Mouse (Mus musculus) CH12.LX (cell line): ENCODE data around the gene Slc19a2.

Experiments
- CTCF ChIP-seq, 2 experiments: IDR thresholded peaks in 1 of 2; conservative IDR thresholded peaks in 1 of 2; 2 replicates each; pipeline ENCODE4 v1.5.1; 2011 to 2012; ENCODE audit warnings: low read depth in 2 of 2, low read length in 2 of 2, improper control_type of control experiment in 1 of 2, inconsistent platforms in 1 of 2, mild to moderate bottlenecking in 1 of 2, moderate library complexity in 1 of 2
- E2F4 ChIP-seq: IDR thresholded peaks from 2 replicates; pipeline ENCODE4 v1.6.1; 2011; ENCODE audit warnings: low read depth, low read length, improper control_type of control experiment; ENCODE audit not compliant: insufficient replicate concordance
- EP300 ChIP-seq: IDR thresholded peaks from 2 replicates; pipeline ENCODE4 v1.6.1; 2011; ENCODE audit warnings: low read length, improper control_type of control experiment
- HCFC1 ChIP-seq: IDR thresholded peaks from 2 replicates; pipeline ENCODE4 v1.6.1; 2012; ENCODE audit warnings: low read depth, mild to moderate bottlenecking, inconsistent platforms, low read length, improper control_type of control experiment
- NRF1 ChIP-seq: IDR thresholded peaks from 2 replicates; pipeline ENCODE4 v1.6.1; 2014; ENCODE audit warnings: low read depth, mild to moderate bottlenecking, inconsistent platforms, low read length, improper control_type of control experiment, moderate library complexity
- PAX5 ChIP-seq: IDR thresholded peaks from 2 replicates; pipeline ENCODE4 v1.6.1; 2012; ENCODE audit warnings: low read length, inconsistent platforms, mixed read lengths
- POLR2A ChIP-seq: IDR thresholded peaks from 2 replicates; pipeline ENCODE4 v1.6.1; 2011; ENCODE audit warnings: low read depth, mild to moderate bottlenecking, improper control_type of control experiment, low read length
- SIN3A ChIP-seq: IDR thresholded peaks from 2 replicates; pipeline ENCODE4 v1.6.1; 2012; ENCODE audit warnings: low read length, improper control_type of control experiment, inconsistent platforms
- SMC3 ChIP-seq: IDR thresholded peaks from 2 replicates; pipeline ENCODE4 v1.6.1; 2011; ENCODE audit warnings: low read depth, low read length, improper control_type of control experiment
- TBP ChIP-seq: conservative IDR thresholded peaks from 2 replicates; pipeline ENCODE4 v1.6.1; 2011; ENCODE audit warnings: low read depth, low read length, improper control_type of control experiment
- USF1 ChIP-seq: IDR thresholded peaks from 2 replicates; pipeline ENCODE4 v1.6.1; 2014; ENCODE audit warnings: low read depth, mild to moderate bottlenecking, inconsistent platforms, low read length, improper control_type of control experiment
- ZKSCAN1 ChIP-seq: IDR thresholded peaks from 2 replicates; pipeline ENCODE4 v1.6.1; 2012; ENCODE audit warnings: low read depth, inconsistent platforms, low read length, improper control_type of control experiment, borderline replicate concordance
- ZMIZ1 ChIP-seq: IDR thresholded peaks from 2 replicates; pipeline ENCODE4 v1.6.1; 2012; ENCODE audit warnings: low read depth, mild to moderate bottlenecking, inconsistent platforms, low read length, improper control_type of control experiment
- ZNF384 ChIP-seq: IDR thresholded peaks from 2 replicates; pipeline ENCODE4 v1.6.1; 2012; ENCODE audit warnings: low read depth, low read length, improper control_type of control experiment, inconsistent platforms

GRCm38 (mm10) chr1:164252551-164252950, 3.7 kb downstream of the Slc19a2 start:
- TF ChIP-seq POLR2A, result no peak
- TF ChIP-seq CTCF (conservative IDR thresholded peaks at IDR 0.05 in 1 of 2, IDR thresholded peaks at IDR 0.05 in 1 of 2; ENCODE audit: low read depth in 2 of 2, low read length in 2 of 2), result no peak
- no peak for TF ChIP-seq EP300
- TF ChIP-seq PAX5, result no peak
- no peak for TF ChIP-seq E2F4
- TF ChIP-seq NRF1, result no peak
- TF ChIP-seq USF1, result no peak
- no peak for TF ChIP-seq ZNF384
- no peak for TF ChIP-seq HCFC1
- no peak for TF ChIP-seq SMC3
- TF ChIP-seq ZKSCAN1, result no peak
- TF ChIP-seq TBP, result no peak
- TF ChIP-seq ZMIZ1, result no peak
- no peak for TF ChIP-seq SIN3A
